Mouse (Mus musculus) spleen, adult 2 months (tissue): ENCODE measurements at regions not wholly inside any gene's neighbourhood (a gene's known extent, or its start where the extent isn't known, plus 50 kb on each side); places are given as distances from the start of the nearest gene placed in this dataset.

Source experiments
- DNase-seq, 2 experiments: peaks; one replicate each; pipeline versions ENCODE4 v3.0.0 to v3.0.0-alpha.2; 2012 to 2021; ENCODE audit warnings: low spot score in 2 of 2, low read depth in 1 of 2
- H3K27ac ChIP-seq: fragments of 200-500 bp; 2 replicates; pipeline ENCODE4 v1.5.1; 2012; ENCODE audit warnings: low read length, inconsistent platforms; ENCODE audit not compliant: insufficient read depth
- H3K27me3 ChIP-seq: fragments of 200-500 bp; 2 replicates; pipeline ENCODE4 v1.6.1; 2012; ENCODE audit warnings: mild to moderate bottlenecking, moderate library complexity, low read length, inconsistent platforms; ENCODE audit not compliant: control insufficient read depth, insufficient read depth
- H3K36me3 ChIP-seq: fragments of 200-500 bp; 2 replicates; pipeline ENCODE4 v1.6.1; 2012; ENCODE audit warnings: mild to moderate bottlenecking, low read length, inconsistent platforms; ENCODE audit not compliant: control insufficient read depth, insufficient read depth
- H3K4me1 ChIP-seq: fragments of 200-500 bp; 2 replicates; pipeline ENCODE4 v1.6.1; 2011; ENCODE audit warnings: inconsistent platforms; ENCODE audit not compliant: control insufficient read depth, insufficient read depth, insufficient read length
- H3K4me3 ChIP-seq: fragments of 200-500 bp; 2 replicates; pipeline ENCODE4 v1.5.1; 2011; ENCODE audit warnings: mild to moderate bottlenecking, inconsistent platforms; ENCODE audit not compliant: insufficient read depth, insufficient read length; ENCODE audit errors: extremely low read depth
- CTCF ChIP-seq: fragments of 200-500 bp; IDR thresholded peaks from 2 replicates; pipeline ENCODE4 v1.5.1; 2011; ENCODE audit warnings: mild to moderate bottlenecking, inconsistent platforms; ENCODE audit not compliant: insufficient read depth, insufficient read length, insufficient replicate concordance; ENCODE audit errors: extremely low read depth
- POLR2A ChIP-seq: fragments of 200-500 bp; IDR thresholded peaks from 2 replicates; pipeline ENCODE4 v1.6.1; 2011; ENCODE audit warnings: low read depth, low read length, inconsistent platforms
- WGBS: fragments of 180-500 bp; shearing (Covaris S2); methylation state at CpG from one replicate; pipeline ENCODE4 v1.1.7; 2018; 5-methylcytosine and 5-hydroxymethylcytosine counted together

DNA sequence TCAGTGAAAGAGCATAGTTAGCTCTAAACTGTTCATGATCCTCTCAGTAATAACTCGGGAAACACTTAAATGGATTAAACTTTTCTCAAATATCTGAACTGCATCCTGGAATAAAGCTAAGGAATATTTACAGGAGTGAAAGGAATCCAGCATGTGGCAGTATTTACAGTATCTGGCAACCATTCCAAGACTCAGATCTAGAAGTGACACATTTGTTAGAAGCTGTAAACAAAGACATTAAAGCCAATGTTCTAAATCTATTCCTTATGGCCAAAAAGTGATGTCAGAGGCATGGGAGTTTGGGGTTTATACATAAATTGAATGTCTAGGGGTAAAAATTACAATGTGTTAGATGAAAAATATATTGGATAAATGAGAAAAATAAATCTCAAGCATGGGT lies 101.6 kb upstream of the Trib2 start:
- no peak for DNase-seq
- TF ChIP-seq POLR2A (no peak), CTCF (no peak)
- no peaks in the 10 kb centered on the region for H3K4me1 ChIP-seq
- WGBS: 93% methylated on average over 1 of the region's 1 CpGs
- H3K27me3 ChIP-seq: no peaks in the 10 kb centered on the region
- H3K36me3 ChIP-seq: no peaks in the 10 kb centered on the region
- no peak overlapping the region for H3K4me3 ChIP-seq
- H3K27ac ChIP-seq: no peak overlapping the region

DNA sequence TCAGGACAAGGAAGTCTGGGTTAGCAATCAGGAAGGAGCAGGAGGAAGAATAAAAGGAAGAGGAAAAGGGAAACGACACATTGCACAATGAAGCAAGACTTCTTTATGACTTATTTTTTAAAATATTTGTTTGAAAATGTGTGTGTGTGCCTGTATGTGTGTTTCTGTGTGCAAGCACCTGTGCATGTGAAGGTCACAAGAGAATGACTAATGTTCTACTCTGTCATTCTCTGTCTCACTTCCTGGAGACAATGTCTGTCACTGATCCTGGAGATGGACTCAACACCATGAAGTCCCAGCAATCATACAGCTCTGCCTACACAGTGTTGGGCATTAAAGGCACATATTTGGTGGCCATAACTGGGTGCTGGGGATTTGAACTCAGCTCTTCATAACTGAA lies 96.2 kb upstream of the Trib2 start:
- 45% methylated on average over 1 of the region's 1 CpGs for WGBS
- TF ChIP-seq CTCF (no peak), POLR2A (no peak)
- Histone ChIP-seq H3K27me3 (no peaks in the 10 kb centered on the region), H3K36me3 (no peaks in the 10 kb centered on the region), H3K27ac (no peak overlapping the region), H3K4me3 (no peak overlapping the region), H3K4me1 (no peaks in the 10 kb centered on the region; the same call in 1 of the 2 replicates)
- DNase-seq: no peak

DNA sequence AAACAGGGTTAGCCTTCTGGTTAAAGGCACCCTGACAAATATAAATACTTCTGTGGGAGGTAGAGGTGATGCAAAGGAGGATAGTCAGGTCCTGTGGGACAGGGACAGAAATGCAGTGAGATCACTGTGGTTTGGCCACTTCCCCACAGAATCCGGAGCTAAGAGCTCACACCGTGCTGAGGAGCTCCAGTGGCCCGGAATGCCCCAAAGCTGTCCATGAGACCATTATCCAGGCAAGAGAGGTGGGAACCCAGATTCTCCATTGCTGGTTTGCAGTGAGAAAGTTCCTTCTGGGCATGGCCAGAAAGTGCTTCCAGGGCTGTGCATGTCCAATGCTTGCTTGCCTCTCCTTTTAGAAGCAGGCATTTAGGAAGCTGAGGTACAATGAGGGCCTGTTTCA lies 95.8 kb upstream of the Trib2 start:
- Histone ChIP-seq H3K27me3 (no peaks in the 10 kb centered on the region), H3K4me1 (no peaks in the 10 kb centered on the region; the same call in 1 of the 2 replicates), H3K27ac (no peak overlapping the region), H3K36me3 (no peaks in the 10 kb centered on the region), H3K4me3 (no peak overlapping the region)
- DNase-seq: no peak
- 59% methylated on average over 3 of the region's 3 CpGs for WGBS
- TF ChIP-seq POLR2A: no peak
- TF ChIP-seq CTCF: no peak

DNA sequence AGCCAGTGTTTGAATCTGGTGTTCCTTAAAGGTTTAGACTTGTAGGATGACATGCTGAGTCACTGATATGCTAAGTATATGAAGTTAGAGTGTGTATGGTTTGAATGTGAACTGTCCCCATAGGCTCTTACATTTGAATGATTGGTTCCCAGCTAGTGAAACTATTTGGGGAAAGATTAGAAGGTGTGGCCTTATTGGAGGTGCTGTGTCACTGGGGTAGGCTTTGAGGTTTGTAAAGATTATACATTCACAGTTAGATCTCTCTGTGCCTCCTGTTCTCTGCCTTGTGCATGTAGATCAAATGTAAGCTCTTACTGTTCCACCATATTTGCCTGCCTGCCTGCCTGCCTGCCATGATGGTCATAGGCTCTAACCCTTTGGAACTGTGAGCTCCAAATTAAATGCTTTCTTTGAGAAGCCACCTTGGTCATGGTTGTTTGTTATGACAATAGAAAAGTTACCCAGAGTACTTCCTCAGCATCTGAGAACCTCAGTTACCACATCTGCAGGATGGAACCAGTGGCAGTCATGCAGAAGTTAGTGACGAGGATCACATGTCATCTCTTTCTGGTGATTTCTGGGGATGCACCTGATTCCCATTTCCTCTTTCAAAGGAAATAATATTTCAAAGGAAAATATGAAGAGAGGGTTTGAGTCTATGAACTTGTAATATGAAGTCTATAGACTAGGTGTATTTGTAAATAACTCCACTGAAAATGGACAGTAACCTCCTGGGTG lies 94.7 kb upstream of the Trib2 start:
- no peak overlapping the region for H3K27ac ChIP-seq
- WGBS: 60% methylated on average over 1 of the region's 1 CpGs
- no peaks in the 10 kb centered on the region; the same call in 1 of the 2 replicates for H3K4me1 ChIP-seq
- TF ChIP-seq POLR2A: no peak
- no peak for TF ChIP-seq CTCF
- DNase-seq: no peak
- no peaks in the 10 kb centered on the region for H3K36me3 ChIP-seq
- H3K4me3 ChIP-seq: no peak overlapping the region
- no peaks in the 10 kb centered on the region for H3K27me3 ChIP-seq

GRCm38 (mm10) chr12:15897539-15897938 lies 80.8 kb upstream of the Trib2 start:
- Histone ChIP-seq H3K36me3 (no peaks in the 10 kb centered on the region), H3K27me3 (no peaks in the 10 kb centered on the region), H3K4me1 (no peaks in the 10 kb centered on the region), H3K27ac (no peak overlapping the region), H3K4me3 (no peak overlapping the region)
- 86% methylated on average over 2 of the region's 2 CpGs for WGBS
- no peak for DNase-seq
- TF ChIP-seq CTCF (no peak), POLR2A (no peak)

- no peaks in the 10 kb centered on the region for H3K27me3 ChIP-seq
- H3K36me3 ChIP-seq: no peaks in the 10 kb centered on the region
- WGBS: 52% methylated on average over 3 of the region's 3 CpGs
- DNase-seq: peak; percentile 31 to 42
- no peak overlapping the region for H3K4me3 ChIP-seq
- TF ChIP-seq CTCF (no peak), POLR2A (no peak)
- no peaks in the 10 kb centered on the region for H3K4me1 ChIP-seq
- no peak overlapping the region for H3K27ac ChIP-seq
Measured at GRCm38 (mm10) chr12:15896511-15896910, 79.8 kb upstream of the Trib2 start.

- WGBS: 66% methylated on average over 2 of the region's 2 CpGs
- no peak overlapping the region for H3K27ac ChIP-seq
- H3K27me3 ChIP-seq: no peaks in the 10 kb centered on the region
- H3K36me3 ChIP-seq: no peaks in the 10 kb centered on the region
- H3K4me1 ChIP-seq: no peaks in the 10 kb centered on the region
- no peak for DNase-seq
- H3K4me3 ChIP-seq: no peak overlapping the region
- TF ChIP-seq CTCF: no peak
- TF ChIP-seq POLR2A: no peak
Measured at GRCm38 (mm10) chr12:15895215-15895614, 78.5 kb upstream of the Trib2 start.
